Mouse (Mus musculus) cortical plate, adult 2 months (tissue): ENCODE data around the gene Ptpre.

Source experiments
- CTCF ChIP-seq: fragments of 200-500 bp; IDR thresholded peaks from 2 replicates; pipeline ENCODE4 v1.5.1; 2011; ENCODE audit warnings: mild to moderate bottlenecking, control low read depth, low read length; ENCODE audit not compliant: insufficient read depth; ENCODE audit errors: extremely low read depth
- POLR2A ChIP-seq: fragments of 200-500 bp; IDR thresholded peaks from 2 replicates; pipeline ENCODE4 v1.6.1; 2011; ENCODE audit warnings: mild to moderate bottlenecking, low read length, control low read depth; ENCODE audit not compliant: insufficient read depth; ENCODE audit errors: extremely low read depth

GRCm38 (mm10) chr7:135716445-135716877, 179.2 kb downstream of the Ptpre start:
- TF ChIP-seq CTCF, result no peak
- TF ChIP-seq POLR2A, result no peak
